Mouse (Mus musculus): ENCODE measurements around the gene Ugt1a6b.

Ugt1a6b gene

DNA sequence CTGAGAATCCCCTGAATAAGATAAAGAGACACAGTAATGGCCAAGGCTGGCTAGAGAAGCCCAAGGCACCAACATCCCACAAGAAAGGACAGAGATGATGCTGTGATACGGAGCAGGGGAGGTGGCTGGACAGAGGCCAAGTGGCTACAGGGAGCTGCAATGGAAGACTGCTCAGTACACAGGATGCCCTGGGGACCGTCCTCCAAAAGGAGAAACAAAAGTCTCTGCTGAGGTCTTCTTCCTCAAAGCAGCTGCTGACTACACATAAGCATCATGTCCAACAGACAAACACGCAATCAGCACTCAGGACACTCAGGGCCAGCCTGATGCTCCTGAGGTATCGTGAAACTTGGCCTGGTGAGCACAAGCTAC, 161.8 kb downstream of the Ugt1a6b start:
- DNase-seq: peak; percentile 56

GRCm38 (mm10) chr1:88266123-88266522, 163.1 kb downstream of the Ugt1a6b start:
- no peak for DNase-seq

DNA sequence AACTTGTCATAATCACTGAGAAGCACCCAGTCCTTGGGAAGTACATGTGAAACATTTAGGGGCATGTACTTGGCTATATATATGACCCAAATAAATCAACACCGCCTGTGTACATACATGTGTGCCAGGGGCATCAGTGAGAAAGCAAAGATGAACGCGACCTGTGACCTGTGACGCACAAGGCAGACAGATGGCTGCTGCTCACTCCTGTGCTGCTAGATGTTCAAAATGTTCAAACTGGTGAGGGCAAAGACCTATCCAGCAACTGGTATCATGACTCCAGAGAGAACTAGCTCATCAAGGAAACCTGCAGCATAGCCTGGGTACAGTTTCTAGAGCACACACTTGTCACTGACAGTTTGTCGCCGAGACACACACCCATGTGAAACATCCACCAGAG, 164.4 kb downstream of the Ugt1a6b start:
- no peak for DNase-seq

DNA sequence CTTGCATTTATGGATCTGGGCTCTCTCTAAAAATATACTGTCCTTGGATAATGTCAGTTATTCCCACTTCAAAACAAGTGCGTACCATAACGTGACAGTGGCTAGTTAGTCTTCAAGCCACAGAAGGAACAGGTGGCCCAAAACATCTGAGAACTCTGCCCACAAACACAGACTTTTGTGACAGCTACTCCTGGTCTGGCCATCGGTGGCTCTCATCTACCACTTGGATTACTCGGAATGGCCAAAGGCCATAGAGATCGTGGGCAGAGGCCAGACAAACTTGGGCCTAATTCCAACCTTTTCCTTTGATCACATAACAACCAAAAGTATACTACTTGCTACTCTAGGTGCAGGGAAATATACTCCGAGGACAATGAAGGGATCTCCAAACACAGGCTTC, 165.0 kb downstream of the Ugt1a6b start:
- DNase-seq: no peak

Measured in lung, postnatal 10 days (tissue).